Mouse (Mus musculus) gonadal fat pad, adult 2 months (tissue): ENCODE results near the gene Hlcs. TPM values are rescaled to one million over a fixed set of nuclear protein-coding genes. Genes with fewer than 3 reads are reported as not detected.
A peak's percentile ranks its signal among the peaks of the same experiment; 100 is the strongest.

Experiments used
- DNase-seq: peaks from one replicate; pipeline ENCODE4 v3.0.0-alpha.2; 2012; ENCODE audit warnings: low read depth
- polyA plus RNA-seq: library from polyadenylated mRNA; depleted of rRNA; stranded (reverse); fragments of >200 nt; gene quantifications from 2 replicates; pipeline ENCODE4 v1.2.3, GENCODE M21; 2012

Gene Hlcs
- polyA plus RNA-seq, 1 experiment: 13.0 TPM

DNA sequence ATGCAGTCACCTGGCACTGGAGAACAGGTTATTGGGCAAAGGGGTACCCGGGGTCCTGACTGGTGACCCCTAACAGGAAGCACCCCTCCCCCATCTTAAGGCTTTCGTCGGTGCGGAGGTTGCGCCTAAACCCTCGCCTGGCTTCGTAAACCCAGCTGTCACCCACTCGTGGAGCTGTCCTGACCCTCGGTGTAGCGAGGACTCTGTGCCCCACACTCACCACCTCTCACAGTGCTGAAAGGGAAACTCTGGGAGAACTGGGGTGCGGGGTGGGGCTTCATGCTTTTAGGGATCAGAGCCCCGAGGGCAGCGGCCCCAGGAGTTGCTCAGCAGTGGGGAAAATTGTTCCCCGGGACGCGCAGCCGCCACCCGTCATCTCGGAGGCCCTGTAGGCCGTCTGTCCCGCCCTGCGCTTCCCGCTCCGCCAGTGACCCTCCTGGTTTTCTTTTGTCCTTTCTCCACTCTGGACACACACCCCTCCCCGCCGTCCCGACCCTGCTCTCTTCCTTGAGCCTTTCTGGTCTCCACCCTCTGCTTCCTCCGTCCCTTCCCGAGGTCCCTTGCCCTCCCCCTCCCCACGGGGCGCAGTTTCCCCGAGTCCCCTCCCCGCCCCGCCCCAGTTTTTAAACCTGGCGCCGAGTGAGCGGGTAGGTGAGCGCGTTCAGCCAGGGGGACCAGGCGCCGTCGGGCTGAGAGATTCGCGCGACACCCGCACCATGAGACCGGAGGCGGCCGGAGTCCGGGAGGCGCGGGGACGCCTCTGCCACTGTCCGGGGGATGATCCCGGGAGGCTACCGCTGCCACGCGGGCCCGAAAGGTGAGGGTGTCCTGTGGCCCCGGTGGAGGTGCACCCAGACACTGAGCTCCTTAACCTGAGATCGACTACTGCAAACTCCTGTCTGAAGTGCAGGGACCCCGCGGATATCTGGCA, 14.7 kb upstream of the Hlcs start, which contains the start of gene Ripply3:
Ripply3 (plus strand) TSS at position 640 of the 931 bp plus-strand sequence.
- no peak for DNase-seq

- no peak for DNase-seq
Observed at GRCm38 (mm10) chr16:94326008-94326407, 12.6 kb upstream of the Hlcs start.

DNA sequence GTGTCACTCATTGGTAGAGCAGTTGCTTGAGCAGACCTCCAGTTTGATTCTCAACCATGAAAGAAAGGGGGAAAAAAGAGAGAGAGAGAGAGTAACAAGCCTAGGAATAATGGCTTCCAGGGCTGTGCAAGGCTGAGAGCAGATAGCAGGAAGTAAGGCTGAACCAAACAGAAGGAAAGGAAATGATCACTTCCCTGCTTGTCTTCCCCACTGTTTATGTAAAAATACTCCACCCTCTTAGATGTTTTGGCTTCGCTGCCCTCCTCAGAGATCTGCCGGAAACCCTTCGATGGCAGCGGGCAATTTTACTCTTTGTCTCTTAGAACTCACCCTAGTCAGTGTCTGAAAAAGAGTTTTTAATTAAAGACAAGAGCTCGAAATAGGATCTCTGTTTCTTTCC, 10.3 kb upstream of the Hlcs start:
- DNase-seq: no peak

DNA sequence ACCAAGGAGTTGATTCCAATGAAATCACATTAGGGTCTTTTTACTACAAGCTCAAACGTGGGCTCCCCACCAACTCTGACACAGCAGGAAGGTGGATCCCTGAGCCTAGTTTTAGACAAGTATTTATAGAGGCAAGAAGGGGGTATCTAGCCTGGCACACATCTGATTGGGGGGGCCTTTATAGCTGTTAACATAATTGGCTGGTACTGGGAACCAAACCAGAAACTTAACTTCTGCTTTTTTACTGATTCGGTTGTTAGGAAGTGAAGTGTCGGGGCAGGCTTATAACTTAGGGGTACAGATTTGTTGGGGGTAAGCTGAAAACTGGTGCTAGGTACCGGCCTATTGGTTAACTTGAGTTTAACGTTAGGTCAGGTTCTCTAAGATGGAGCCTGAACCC, 6.9 kb upstream of the Hlcs start:
- no peak for DNase-seq

DNA sequence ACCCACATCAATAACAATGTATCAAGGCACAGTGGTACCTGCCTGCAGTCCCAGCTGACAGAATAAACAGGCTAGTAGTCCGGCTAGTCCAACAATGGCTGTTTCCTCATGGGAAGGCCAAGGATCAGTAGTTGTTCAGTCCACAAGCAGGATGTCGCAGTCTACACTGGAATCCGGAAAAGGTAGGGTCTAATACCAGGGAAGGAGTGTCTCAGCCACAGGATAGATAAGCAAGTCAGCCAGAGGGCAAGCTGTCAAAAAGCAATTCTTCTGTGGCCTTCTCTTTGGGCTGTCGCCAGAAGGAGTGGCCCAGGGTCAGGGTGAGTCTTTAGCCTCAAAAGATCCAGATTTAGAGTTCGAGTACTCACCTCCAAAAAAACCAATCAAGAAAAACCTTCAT, 4.4 kb upstream of the Hlcs start:
- no peak for DNase-seq

GRCm38 (mm10) chr16:94315215-94315614, 1.8 kb upstream of the Hlcs start:
- DNase-seq: no peak

GRCm38 (mm10) chr16:94314626-94315025, 1.3 kb upstream of the Hlcs start:
- DNase-seq: no peak

DNA sequence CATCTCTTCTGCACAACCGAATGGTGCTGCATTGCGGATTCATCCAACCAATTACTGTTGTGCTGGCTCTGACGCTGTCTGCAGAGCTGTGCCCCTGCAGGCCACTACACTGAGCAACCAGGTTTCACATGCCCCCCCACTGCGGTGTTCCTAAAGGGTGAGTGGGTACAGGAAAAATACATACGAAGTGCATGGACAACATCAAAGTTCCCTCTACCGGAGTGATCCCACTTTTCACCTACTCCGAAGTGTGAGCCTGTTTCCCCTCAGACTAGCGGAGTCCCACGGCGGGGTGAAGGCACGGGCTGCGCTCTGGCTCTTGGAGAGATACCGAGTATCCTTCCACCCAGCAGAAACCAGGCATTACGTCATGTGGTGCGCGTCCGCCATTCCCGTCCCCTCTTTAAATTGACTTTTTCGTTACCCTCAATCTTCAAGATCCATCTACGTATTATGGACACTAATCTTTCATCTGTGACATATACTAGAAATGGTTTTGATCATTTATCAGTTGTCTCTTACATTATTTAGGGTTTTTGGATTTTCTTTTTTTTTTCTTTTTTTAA, 625 bp downstream of the Hlcs start:
- no peak for DNase-seq

- no peak for DNase-seq
Observed at GRCm38 (mm10) chr16:94311931-94312330, 1.4 kb downstream of the Hlcs start.

GRCm38 (mm10) chr16:94311416-94311815, 2.0 kb downstream of the Hlcs start:
- DNase-seq: no peak

GRCm38 (mm10) chr16:94309025-94309424, 4.3 kb downstream of the Hlcs start:
- DNase-seq: no peak

DNA sequence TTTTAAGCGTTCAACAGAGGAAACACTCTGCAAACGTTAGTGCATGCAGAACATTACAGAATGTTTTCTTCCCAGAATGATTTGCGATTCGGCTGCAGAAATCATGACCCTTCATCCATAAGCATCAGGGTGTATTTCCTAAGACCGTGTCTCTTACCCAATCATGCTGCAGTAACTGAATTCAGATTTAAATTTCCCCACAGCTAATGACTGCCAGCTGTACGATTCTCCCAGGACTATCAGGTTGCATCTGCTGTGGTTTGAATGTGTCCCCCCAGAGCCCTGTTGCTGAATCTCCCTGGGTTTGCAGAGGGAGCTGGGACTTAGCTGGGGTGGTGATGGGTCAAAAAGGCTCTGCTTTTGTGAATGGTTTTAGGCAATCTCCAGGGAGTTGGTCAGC, 5.4 kb downstream of the Hlcs start:
- DNase-seq: peak; percentile 63

GRCm38 (mm10) chr16:94307526-94307925, 5.8 kb downstream of the Hlcs start:
- no peak for DNase-seq

DNA sequence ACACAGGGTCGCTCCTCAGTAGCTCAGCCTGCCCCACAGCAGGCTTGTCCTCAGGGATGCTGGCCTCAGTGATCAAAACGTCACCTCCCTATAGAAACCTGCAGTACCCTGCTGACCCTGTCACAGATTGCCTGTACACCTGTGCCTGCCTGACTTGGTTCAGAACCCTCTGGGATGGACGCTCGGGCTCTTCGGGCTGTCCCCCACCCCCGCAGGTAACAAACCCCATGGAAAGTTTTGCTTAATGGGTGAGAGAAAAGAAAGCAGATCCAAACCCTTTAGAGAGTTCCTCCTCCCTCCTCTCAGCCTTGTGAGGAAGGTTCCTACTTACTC, 10.2 kb downstream of the Hlcs start:
- no peak for DNase-seq

DNA sequence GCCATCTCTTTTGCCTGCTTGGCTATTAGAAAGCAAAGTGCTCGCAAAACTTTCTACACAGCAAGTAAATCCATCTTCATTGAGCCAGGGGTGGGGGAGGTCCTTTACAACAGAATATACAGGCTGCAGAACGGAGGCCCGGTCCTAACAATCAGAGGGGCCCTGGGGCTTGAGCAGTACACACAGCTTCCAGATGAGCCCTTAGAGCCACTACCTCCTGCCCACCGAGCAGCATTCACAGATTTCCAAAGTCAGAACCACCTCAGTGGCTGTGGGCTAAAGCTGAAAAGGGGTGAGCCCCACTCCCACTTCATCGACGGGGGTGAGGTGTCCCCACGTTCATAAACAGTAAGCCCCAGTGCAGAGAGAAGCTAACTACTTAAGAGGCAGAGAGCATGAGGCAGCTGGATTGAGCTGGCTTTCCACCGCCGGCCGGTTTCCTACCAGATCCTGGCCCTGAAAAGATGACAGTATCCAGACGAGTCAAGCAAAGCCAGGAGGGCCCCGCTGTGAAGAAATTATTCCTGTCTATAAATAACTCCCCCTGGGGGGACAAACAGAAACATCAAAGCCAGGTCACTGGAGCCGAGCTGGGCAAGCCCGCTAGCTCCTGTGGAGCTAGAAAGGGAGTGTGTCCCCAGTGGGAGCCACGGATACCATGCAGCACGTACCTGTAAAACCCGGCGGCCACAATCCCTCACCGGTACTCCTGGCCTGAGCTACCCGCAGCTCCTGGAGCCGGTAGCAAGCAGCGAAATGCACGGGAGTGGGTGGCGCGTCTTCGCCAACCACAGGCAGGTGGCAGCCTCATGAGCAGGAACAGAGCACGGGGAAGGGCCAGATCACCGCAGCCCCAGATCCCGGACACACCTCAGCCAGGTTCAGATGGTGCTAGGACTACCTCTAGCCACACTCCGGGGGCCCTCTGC, 10.8 kb downstream of the Hlcs start:
- no peak for DNase-seq

DNA sequence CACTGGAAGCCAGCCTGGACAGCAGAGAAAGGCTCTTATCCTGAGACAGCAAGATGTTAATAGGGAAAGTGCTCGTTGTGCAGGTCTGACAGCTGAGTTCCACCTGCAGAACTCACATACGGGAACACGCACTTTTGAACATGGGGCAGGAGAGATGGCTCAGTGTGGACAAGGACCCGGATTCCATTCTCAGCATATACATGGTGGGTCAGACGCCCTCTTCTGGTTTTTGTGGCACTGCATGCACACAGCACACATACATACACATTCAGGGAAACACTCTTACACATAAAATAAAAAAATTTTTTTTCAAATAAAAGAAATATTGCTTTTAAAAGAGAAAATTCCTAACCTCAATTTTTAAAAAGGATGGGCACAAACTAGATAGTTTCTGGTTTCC, 11.7 kb downstream of the Hlcs start:
- DNase-seq: no peak

- no peak for DNase-seq
Observed at GRCm38 (mm10) chr16:94301194-94301593, 12.2 kb downstream of the Hlcs start.

GRCm38 (mm10) chr16:94299210-94299609, 14.2 kb downstream of the Hlcs start:
- DNase-seq: no peak

GRCm38 (mm10) chr16:94298081-94298480, 15.3 kb downstream of the Hlcs start:
- no peak for DNase-seq

GRCm38 (mm10) chr16:94291141-94291540, 22.2 kb downstream of the Hlcs start:
- no peak for DNase-seq

- DNase-seq: no peak
Observed at GRCm38 (mm10) chr16:94290073-94290999, 23.0 kb downstream of the Hlcs start.
